Mouse (Mus musculus): ENCODE data around the gene Lrfn4.

GRCm38 (mm10) chr19:4610109-4610508 lies 5.4 kb downstream of the Lrfn4 start:
- TF ChIP-seq POLR2A (IDR thresholded peaks at IDR 0.05; ENCODE audit: borderline replicate concordance, control insufficient read depth, low read depth, low read length) (no peak), CTCF (IDR thresholded peaks at IDR 0.05; ENCODE audit: control insufficient read depth, insufficient read depth, low read length) (no peak)
